In the genomic region with DNA sequence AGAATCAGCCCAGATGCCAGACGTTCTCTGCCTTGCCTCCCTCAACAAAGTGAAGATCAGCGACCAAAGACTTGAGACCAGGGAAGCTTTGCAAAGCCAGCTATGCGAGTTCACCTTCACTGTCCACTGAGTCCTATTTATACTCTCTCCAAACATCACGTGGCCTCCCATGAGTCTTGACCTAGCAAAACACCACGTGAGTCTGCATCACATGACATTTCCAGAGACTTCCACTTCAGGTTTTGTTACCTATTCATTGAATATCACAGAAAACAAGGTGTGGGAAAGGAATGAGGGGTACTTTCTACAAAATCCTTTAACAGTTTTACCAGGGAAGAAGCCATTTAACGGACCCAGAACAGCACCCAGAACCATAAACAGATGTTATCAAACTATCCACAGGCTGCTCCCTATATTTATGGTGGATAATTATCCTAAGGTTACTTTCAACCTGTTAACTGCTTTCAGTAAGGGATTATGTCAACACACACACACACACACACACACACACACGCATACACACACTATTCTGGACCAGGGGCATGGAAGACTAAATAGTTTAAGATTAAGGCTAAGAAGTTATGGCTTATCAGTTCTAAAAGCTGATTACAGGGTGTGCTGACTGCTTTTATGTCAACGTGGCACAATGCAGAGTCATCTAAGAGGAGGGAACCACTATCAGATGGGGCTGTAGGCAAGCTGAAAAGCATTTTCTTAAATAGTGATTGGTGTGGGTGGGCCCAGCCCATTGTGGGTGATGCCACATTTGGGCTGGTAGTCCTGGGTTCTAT, we compare ENCODE assay signal across 29 mouse cellular contexts. TPM values are rescaled to one million over a fixed set of nuclear protein-coding genes. Genes with fewer than 3 reads are reported as not detected.
DNase-seq lines count a peak whose midpoint lies in the region; ATAC-seq and TF ChIP-seq lines count a peak whose summit lies in the region.
"Had no signal": no experiment of that assay in that cellular context is flagged by ENCODE, and none has a peak within 500 bp of the region (broad histone marks: within the 10 kb centered on the region; RNA-seq: fewer than 3 reads in every experiment).

No protein-coding gene starts in this region.

- no peaks in the 10 kb centered on the region for H3K9me3 ChIP-seq in midbrain, embryonic 11.5 days (ENCODE audit: control insufficient read depth, low read length)
- H3K9me3 ChIP-seq in midbrain, embryonic 16.5 days (replicated peaks; ENCODE audit: control insufficient read depth, low read length, poor library complexity, severe bottlenecking) = no peaks in the 10 kb centered on the region
- no peaks in the 10 kb centered on the region for H3K9me3 ChIP-seq in intestine, postnatal 0 days (ENCODE audit: control insufficient read depth)
- H3K9me3 ChIP-seq: embryonic facial prominence, embryonic 13.5 days; forebrain, embryonic 10.5 days; forebrain, embryonic 15.5 days; hindbrain, embryonic 10.5 days; hindbrain, embryonic 15.5 days; limb, embryonic 12.5 days; liver, embryonic 15.5 days; midbrain, embryonic 12.5 days; neural tube, embryonic 13.5 days had no signal

- H3K4me1 ChIP-seq in midbrain, embryonic 11.5 days (ENCODE audit: control insufficient read depth, insufficient read depth, low read length) = no peaks in the 10 kb centered on the region
- H3K4me1 ChIP-seq in midbrain, embryonic 16.5 days (ENCODE audit: control insufficient read depth, insufficient read depth, low read length) = no peaks in the 10 kb centered on the region
- H3K4me1 ChIP-seq in intestine, postnatal 0 days (replicated peaks; ENCODE audit: control insufficient read depth, insufficient read depth, low read length) = no peaks in the 10 kb centered on the region
- H3K4me1 ChIP-seq: embryonic facial prominence, embryonic 13.5 days; forebrain, embryonic 10.5 days; forebrain, embryonic 15.5 days; hindbrain, embryonic 10.5 days; hindbrain, embryonic 15.5 days; limb, embryonic 12.5 days; liver, embryonic 15.5 days; midbrain, embryonic 12.5 days; neural tube, embryonic 13.5 days had no signal

- WGBS in midbrain, embryonic 11.5 days = 79% methylated on average over 8 of the region's 8 CpGs
- WGBS in midbrain, embryonic 16.5 days = 81% methylated on average over 8 of the region's 8 CpGs
- WGBS in intestine, postnatal 0 days = 36% methylated on average over 8 of the region's 8 CpGs

- H3K36me3 ChIP-seq in midbrain, embryonic 11.5 days (ENCODE audit: control insufficient read depth, insufficient read depth, low read length) = no peaks in the 10 kb centered on the region
- H3K36me3 ChIP-seq in midbrain, embryonic 16.5 days (ENCODE audit: control insufficient read depth, insufficient read depth, low read length) = no peaks in the 10 kb centered on the region
- H3K36me3 ChIP-seq in intestine, postnatal 0 days (ENCODE audit: control insufficient read depth, insufficient read depth) = no peaks in the 10 kb centered on the region
- H3K36me3 ChIP-seq: embryonic facial prominence, embryonic 13.5 days; forebrain, embryonic 10.5 days; forebrain, embryonic 15.5 days; hindbrain, embryonic 10.5 days; hindbrain, embryonic 15.5 days; limb, embryonic 12.5 days; liver, embryonic 15.5 days; midbrain, embryonic 12.5 days; neural tube, embryonic 13.5 days had no signal

- no peak overlapping the region for H3K4me3 ChIP-seq in midbrain, embryonic 11.5 days (ENCODE audit: low read depth, low read length)
- no peak overlapping the region for H3K4me3 ChIP-seq in midbrain, embryonic 16.5 days (ENCODE audit: low read depth, low read length)
- H3K4me3 ChIP-seq in intestine, postnatal 0 days (ENCODE audit: low read depth, low read length) = no peak overlapping the region
- H3K4me3 ChIP-seq: embryonic facial prominence, embryonic 13.5 days; forebrain, embryonic 10.5 days; forebrain, embryonic 15.5 days; heart, adult 2 months; hindbrain, embryonic 10.5 days; hindbrain, embryonic 15.5 days; limb, embryonic 12.5 days; liver, embryonic 15.5 days; midbrain, embryonic 12.5 days; neural tube, embryonic 13.5 days had no signal

- no peak for ATAC-seq in midbrain, embryonic 11.5 days (ENCODE audit: low FRiP score)
- ATAC-seq in midbrain, embryonic 16.5 days = no peak
- peak; percentile 60 for ATAC-seq in intestine, postnatal 0 days
- ATAC-seq: forebrain, embryonic 15.5 days; inflammation-experienced regulatory T-cells, adult 6 months had no signal

- intact Hi-C loops in left cerebral cortex, postnatal 4 days (cut with DNase I) = no loop called here

- no peak overlapping the region for H3K9ac ChIP-seq in midbrain, embryonic 11.5 days (ENCODE audit: low read length)
- no peak overlapping the region for H3K9ac ChIP-seq in midbrain, embryonic 16.5 days (ENCODE audit: low read depth, low read length)
- no peak overlapping the region for H3K9ac ChIP-seq in intestine, postnatal 0 days (ENCODE audit: low read depth, low read length)
- H3K9ac ChIP-seq: embryonic facial prominence, embryonic 13.5 days; forebrain, embryonic 15.5 days; hindbrain, embryonic 15.5 days; limb, embryonic 12.5 days; liver, embryonic 15.5 days; lung, embryonic 14.5 days; midbrain, embryonic 12.5 days; neural tube, embryonic 13.5 days had no signal

- H3K27me3 ChIP-seq in midbrain, embryonic 11.5 days (ENCODE audit: control insufficient read depth, insufficient read depth, low read length) = no peaks in the 10 kb centered on the region
- no peaks in the 10 kb centered on the region for H3K27me3 ChIP-seq in midbrain, embryonic 16.5 days (ENCODE audit: control insufficient read depth, insufficient read depth, low read depth, low read length)
- no peaks in the 10 kb centered on the region for H3K27me3 ChIP-seq in intestine, postnatal 0 days (replicated peaks; ENCODE audit: control insufficient read depth, insufficient read depth, low read length)
- H3K27me3 ChIP-seq: embryonic facial prominence, embryonic 13.5 days; forebrain, embryonic 15.5 days; hindbrain, embryonic 15.5 days; limb, embryonic 12.5 days; liver, embryonic 15.5 days; midbrain, embryonic 12.5 days; neural tube, embryonic 13.5 days had no signal

- DNase-seq in kidney, adult 11 months = peak; percentile 14
- DNase-seq in kidney, adult 18-20 months = no peak
- DNase-seq in midbrain, embryonic 11.5 days (ENCODE audit: low spot score, missing footprints) = peak; percentile 79
- no peak for DNase-seq in urinary bladder, adult 2 months (ENCODE audit: low spot score)
- DNase-seq in left cerebral cortex, postnatal 4 days = no peak
- DNase-seq: adrenal gland, postnatal 25 days; cerebellum, adult 11-12 months; cerebellum, postnatal 10 days; gastrocnemius, postnatal 25 days; heart, adult 2 months; heart, postnatal 14 days; kidney, postnatal 4 days; lung, embryonic 14.5 days; lung, postnatal 14 days; retina, postnatal 1 day; right cerebral cortex, postnatal 14 days; thymus, postnatal 14 days had no signal

- no peak overlapping the region for H3K27ac ChIP-seq in midbrain, embryonic 11.5 days (ENCODE audit: low read depth, low read length)
- H3K27ac ChIP-seq in midbrain, embryonic 16.5 days (ENCODE audit: low read length) = no peak overlapping the region
- H3K27ac ChIP-seq in intestine, postnatal 0 days (ENCODE audit: low read depth, low read length) = no peak overlapping the region
- H3K27ac ChIP-seq: embryonic facial prominence, embryonic 13.5 days; forebrain, embryonic 10.5 days; forebrain, embryonic 15.5 days; heart, adult 2 months; hindbrain, embryonic 10.5 days; hindbrain, embryonic 15.5 days; limb, embryonic 12.5 days; liver, embryonic 15.5 days; midbrain, embryonic 12.5 days; neural tube, embryonic 13.5 days had no signal

- TF ChIP-seq CTCF in intestine, postnatal 0 days (IDR thresholded peaks at IDR 0.05; ENCODE audit: low read depth) = no peak

- no peak overlapping the region for H3K4me2 ChIP-seq in midbrain, embryonic 11.5 days
- H3K4me2 ChIP-seq in midbrain, embryonic 16.5 days (ENCODE audit: low read length) = no peak overlapping the region
- H3K4me2 ChIP-seq in intestine, postnatal 0 days (replicated peaks; ENCODE audit: low read depth) = no peak overlapping the region
- H3K4me2 ChIP-seq: embryonic facial prominence, embryonic 13.5 days; forebrain, embryonic 15.5 days; hindbrain, embryonic 15.5 days; limb, embryonic 12.5 days; liver, embryonic 15.5 days; lung, embryonic 14.5 days; midbrain, embryonic 12.5 days; neural tube, embryonic 13.5 days had no signal

RNA-seq across cellular contexts. Expression of a gene that starts 26.2 kb away (rescaled TPM):
- 52.0 and 53.4 TPM in 2 replicates for polyA plus RNA-seq in midbrain, embryonic 11.5 days (2014; fragmentation: Nextera tagmentation; extraction: Ambion mirVana)
- polyA plus RNA-seq in midbrain, embryonic 16.5 days (2015; fragmentation: Nextera tagmentation; extraction: Ambion mirVana) = 68.9 and 70.6 TPM in 2 replicates
- polyA plus RNA-seq in intestine, postnatal 0 days (2015; fragmentation: Nextera tagmentation; extraction: Ambion mirVana) = 8.4 and 10.1 TPM in 2 replicates
- polyA plus RNA-seq in urinary bladder, adult 2 months (2012; rRNA removed) = 12.3 and 14.5 TPM in 2 replicates
- total RNA-seq in left cerebral cortex, postnatal 4 days (2021) = 10 to 100 TPM; 89.6 to 97.9 TPM

RNA-seq across cellular contexts. Expression of a gene that starts 27.4 kb away (rescaled TPM):
- polyA plus RNA-seq in midbrain, embryonic 11.5 days (2014; fragmentation: Nextera tagmentation; extraction: Ambion mirVana) = 757 and 781 TPM in 2 replicates
- polyA plus RNA-seq in midbrain, embryonic 16.5 days (2015; fragmentation: Nextera tagmentation; extraction: Ambion mirVana) = 407 and 417 TPM in 2 replicates
- polyA plus RNA-seq in intestine, postnatal 0 days (2015; fragmentation: Nextera tagmentation; extraction: Ambion mirVana) = 168 and 172 TPM in 2 replicates
- 67.3 and 76.3 TPM in 2 replicates for polyA plus RNA-seq in urinary bladder, adult 2 months (2012; rRNA removed)
- total RNA-seq in left cerebral cortex, postnatal 4 days (2021) = 100 to 1,000 TPM; 209 to 222 TPM

RNA-seq across cellular contexts. Expression of a gene that starts 27.8 kb away (rescaled TPM):
- polyA plus RNA-seq in midbrain, embryonic 11.5 days (2014; fragmentation: Nextera tagmentation; extraction: Ambion mirVana) = 1,654 and 1,893 TPM in 2 replicates
- 1,316 and 1,531 TPM in 2 replicates for polyA plus RNA-seq in midbrain, embryonic 16.5 days (2015; fragmentation: Nextera tagmentation; extraction: Ambion mirVana)
- 654 and 678 TPM in 2 replicates for polyA plus RNA-seq in intestine, postnatal 0 days (2015; fragmentation: Nextera tagmentation; extraction: Ambion mirVana)
- 639 and 754 TPM in 2 replicates for polyA plus RNA-seq in urinary bladder, adult 2 months (2012; rRNA removed)
- total RNA-seq in left cerebral cortex, postnatal 4 days (2021) = 100 to 1,000 TPM; 795 to 816 TPM

Comparison
In these comparisons a context has a peak if more than half of its experiments do, and no peak if none do; other contexts are left out.
1. DNase-seq: peak in kidney, adult 11 months (single experiment) and midbrain, embryonic 11.5 days (single experiment); none in kidney, adult 18-20 months (single experiment), urinary bladder, adult 2 months (single experiment) and left cerebral cortex, postnatal 4 days (single experiment).